Mouse (Mus musculus) lung, adult 2 months (tissue): ENCODE data around the gene Wfdc8.

Experiments
- CTCF ChIP-seq: fragments of 200-500 bp; IDR thresholded peaks from 2 replicates; pipeline ENCODE4 v1.5.1; 2011; ENCODE audit warnings: mild to moderate bottlenecking, low read length, control low read depth; ENCODE audit not compliant: insufficient read depth
- POLR2A ChIP-seq: fragments of 200-500 bp; IDR thresholded peaks from 2 replicates; pipeline ENCODE4 v1.6.1; 2011; ENCODE audit warnings: low read depth, mild to moderate bottlenecking, control low read depth, low read length, borderline replicate concordance; ENCODE audit errors: extremely low read depth

DNA sequence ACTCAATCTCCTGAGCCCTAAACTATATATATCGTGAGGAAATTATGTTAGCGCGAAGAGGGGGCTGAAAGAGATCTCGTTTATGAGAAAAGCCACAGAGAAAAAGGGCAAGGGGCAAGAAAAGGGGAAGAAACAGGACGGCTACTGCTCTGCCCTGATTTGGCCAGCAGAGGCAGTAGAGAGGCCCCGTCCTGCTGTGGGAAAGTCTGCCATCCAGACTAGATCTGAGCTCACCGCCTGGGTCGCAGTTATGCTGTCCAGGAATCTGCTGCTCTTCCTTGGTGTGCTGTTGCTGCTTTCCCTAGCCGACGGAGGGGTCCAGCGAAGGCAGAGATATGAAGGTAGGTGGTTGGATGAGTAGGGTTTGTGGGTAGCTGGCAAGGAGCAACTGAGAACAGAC is 42.4 kb upstream of the Wfdc8 start, which contains the start of gene Wfdc10:
- TF ChIP-seq CTCF: peak; percentile 76
- TF ChIP-seq POLR2A: no peak
